Mouse (Mus musculus): ENCODE results near the gene Tas1r3.

DNA sequence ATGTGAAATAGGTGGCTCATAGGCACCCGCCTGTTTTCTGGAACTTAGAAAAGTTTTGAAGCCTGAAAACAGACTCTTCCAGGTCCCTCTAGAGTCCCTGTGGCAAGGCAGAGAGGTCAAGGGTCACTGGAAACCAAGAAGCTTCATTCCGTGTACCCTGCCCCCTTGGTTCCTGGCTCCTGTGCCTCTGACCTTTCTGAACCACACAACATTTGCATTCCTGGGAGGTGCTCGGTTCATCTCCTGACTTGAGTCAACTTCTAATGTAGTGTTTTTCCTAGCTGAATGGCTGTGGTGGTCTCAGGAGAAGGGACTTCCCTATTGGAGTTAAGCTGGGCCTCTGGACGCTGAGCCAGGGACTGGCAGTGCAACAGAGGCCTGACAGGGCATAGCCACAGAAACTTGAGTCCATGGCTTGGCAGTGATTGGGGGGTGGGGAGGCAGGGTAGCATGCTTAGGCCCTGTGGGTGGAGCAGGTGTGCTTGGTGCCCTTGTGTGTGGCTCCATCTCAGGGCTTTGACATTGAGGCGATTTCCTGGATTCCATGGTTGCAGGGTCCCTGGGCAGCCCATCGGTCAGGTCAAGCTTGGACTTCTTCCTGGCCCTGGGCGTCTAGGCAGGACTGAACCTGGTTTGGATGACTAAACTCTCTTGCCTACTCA is 14.6 kb downstream of the Tas1r3 start:
- no peak for TF ChIP-seq CTCF (IDR thresholded peaks at IDR 0.05)
- TF ChIP-seq EP300 (IDR thresholded peaks at IDR 0.05) = no peak

Data from lung, postnatal 0 days (tissue).